ENCODE assay signal across 11 mouse cellular contexts in the genomic region with DNA sequence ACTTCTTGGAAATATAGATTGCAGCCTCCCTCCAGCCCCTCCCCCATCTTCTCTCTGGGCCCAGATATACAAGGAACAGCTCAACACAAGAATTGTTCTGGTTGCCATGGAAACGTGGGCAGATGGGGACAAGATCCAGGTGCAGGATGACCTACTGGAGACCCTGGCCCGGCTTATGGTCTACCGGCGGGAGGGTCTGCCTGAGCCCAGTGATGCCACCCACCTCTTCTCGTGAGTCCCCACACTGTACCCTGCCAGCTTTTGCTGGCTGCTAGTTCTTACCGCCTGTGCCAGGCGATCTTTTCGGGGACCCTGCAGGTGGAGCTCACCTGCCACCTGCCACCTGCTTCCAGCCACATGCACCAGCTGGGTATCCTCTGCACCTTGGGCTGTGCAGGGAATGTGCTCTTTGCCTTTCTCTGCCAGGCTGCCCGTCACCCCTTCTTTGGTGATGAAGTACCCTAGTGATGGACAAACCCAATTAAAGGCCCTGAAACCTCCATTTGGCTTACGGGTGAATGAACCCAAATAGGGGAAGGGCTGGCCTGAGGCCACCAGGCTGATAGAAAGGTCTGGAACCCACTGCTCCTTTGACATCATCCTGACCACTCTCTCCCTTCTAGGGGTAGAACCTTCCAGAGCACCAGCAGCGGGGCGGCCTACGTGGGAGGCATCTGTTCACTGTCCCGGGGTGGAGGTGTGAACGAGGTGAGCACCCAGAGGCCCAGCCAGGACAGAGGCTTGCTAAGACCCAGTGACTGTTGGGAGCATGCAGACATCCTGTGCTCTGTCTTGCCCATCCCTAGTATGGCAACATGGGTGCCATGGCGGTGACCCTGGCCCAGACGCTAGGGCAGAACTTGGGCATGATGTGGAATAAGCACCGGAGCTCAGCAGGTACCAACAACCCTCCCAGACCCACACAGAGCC. TPM values are rescaled to one million over a fixed set of nuclear protein-coding genes. Genes with fewer than 3 reads are reported as not detected.
A peak's percentile ranks its signal among the peaks of the same experiment; 100 is the strongest.
DNase-seq lines count a peak whose midpoint lies in the region; ATAC-seq lines count a peak whose summit lies in the region.
"Had no signal": no experiment of that assay in that cellular context is flagged by ENCODE, and none has a peak within 500 bp of the region (broad histone marks: within the 10 kb centered on the region; RNA-seq: fewer than 3 reads in every experiment).

No protein-coding gene starts in this region.

- peaks cover 21% of the 10 kb centered on the region for H3K36me3 ChIP-seq in forebrain, embryonic 10.5 days (replicated peaks)
- no peaks in the 10 kb centered on the region; the same call in 1 of the 2 replicates for H3K36me3 ChIP-seq in forebrain, embryonic 11.5 days (ENCODE audit: control insufficient read depth, insufficient read depth, low read length)
- H3K36me3 ChIP-seq in hindbrain, embryonic 13.5 days, result peaks cover 19% of the 10 kb centered on the region
- peaks cover 12% of the 10 kb centered on the region for H3K36me3 ChIP-seq in midbrain, embryonic 16.5 days (ENCODE audit: control insufficient read depth, insufficient read depth, low read length)
- H3K36me3 ChIP-seq: stomach, embryonic 15.5 days had no signal

- peak; percentile 53 for DNase-seq in forebrain, embryonic 10.5 days (ENCODE audit: extremely low spot score, low spot score)
- DNase-seq in forebrain, embryonic 11.5 days (ENCODE audit: low spot score), result no peak
- DNase-seq in embryo, embryonic 11 days, result peak; percentile 71
- no peak for DNase-seq in kidney, adult 11 months
- no peak for DNase-seq in left cerebral cortex, adult 18-20 months (ENCODE audit: low spot score in 2 of 2)
- DNase-seq in urinary bladder, adult 2 months (ENCODE audit: low spot score), result no peak

- H3K9me3 ChIP-seq in forebrain, embryonic 10.5 days, result no peaks in the 10 kb centered on the region
- H3K9me3 ChIP-seq in forebrain, embryonic 11.5 days (ENCODE audit: control insufficient read depth, low read length), result no peaks in the 10 kb centered on the region
- no peaks in the 10 kb centered on the region for H3K9me3 ChIP-seq in hindbrain, embryonic 13.5 days
- no peaks in the 10 kb centered on the region for H3K9me3 ChIP-seq in midbrain, embryonic 16.5 days (replicated peaks; ENCODE audit: control insufficient read depth, low read length, poor library complexity, severe bottlenecking)
- H3K9me3 ChIP-seq: embryonic facial prominence, embryonic 15.5 days; stomach, embryonic 15.5 days had no signal

- H3K4me2 ChIP-seq in forebrain, embryonic 11.5 days (ENCODE audit: low read depth, low read length, severe bottlenecking), result no peak overlapping the region
- H3K4me2 ChIP-seq in hindbrain, embryonic 13.5 days, result 0 out of 2 replicates have a peak overlapping the region, but pooled peaks have one; percentile 8
- no peak overlapping the region for H3K4me2 ChIP-seq in midbrain, embryonic 16.5 days (ENCODE audit: low read length)

- H3K4me3 ChIP-seq in forebrain, embryonic 10.5 days, result peak overlapping the region; percentile 22
- no peak overlapping the region for H3K4me3 ChIP-seq in forebrain, embryonic 11.5 days (ENCODE audit: low read depth, low read length)
- H3K4me3 ChIP-seq in hindbrain, embryonic 13.5 days, result no peak overlapping the region
- H3K4me3 ChIP-seq in midbrain, embryonic 16.5 days (ENCODE audit: low read depth, low read length), result no peak overlapping the region

- H3K27ac ChIP-seq in forebrain, embryonic 10.5 days, result peak overlapping the region; percentile 91
- H3K27ac ChIP-seq in forebrain, embryonic 11.5 days (ENCODE audit: low read depth, low read length), result no peak overlapping the region; the same call in 1 of the 2 replicates
- peak overlapping the region; percentile 96 for H3K27ac ChIP-seq in hindbrain, embryonic 13.5 days
- peak overlapping the region; percentile 94 for H3K27ac ChIP-seq in midbrain, embryonic 16.5 days (ENCODE audit: low read length)

- H3K9ac ChIP-seq in forebrain, embryonic 11.5 days (ENCODE audit: low read length), result no peak overlapping the region
- peak overlapping the region; percentile 46; the same call in 1 of the 2 replicates for H3K9ac ChIP-seq in hindbrain, embryonic 13.5 days
- 0 out of 2 replicates have a peak overlapping the region, but pooled peaks have one; percentile 41 for H3K9ac ChIP-seq in midbrain, embryonic 16.5 days (ENCODE audit: low read depth, low read length)

- 64% methylated on average over 18 of the region's 18 CpGs for WGBS in forebrain, embryonic 10.5 days
- WGBS in forebrain, embryonic 11.5 days, result 59% methylated on average over 18 of the region's 18 CpGs
- 57% methylated on average over 18 of the region's 18 CpGs for WGBS in hindbrain, embryonic 13.5 days
- 59% methylated on average over 18 of the region's 18 CpGs for WGBS in midbrain, embryonic 16.5 days

- no peak for ATAC-seq in forebrain, embryonic 11.5 days (replicated peaks; ENCODE audit: low FRiP score)
- ATAC-seq in hindbrain, embryonic 13.5 days (ENCODE audit: low FRiP score), result no peak
- ATAC-seq in midbrain, embryonic 16.5 days, result no peak

- peaks cover 76% of the 10 kb centered on the region for H3K4me1 ChIP-seq in forebrain, embryonic 10.5 days
- H3K4me1 ChIP-seq in forebrain, embryonic 11.5 days (replicated peaks; ENCODE audit: control insufficient read depth, insufficient read depth, low read length), result peaks cover 33% of the 10 kb centered on the region; the same call in 1 of the 2 replicates
- peaks cover 74% of the 10 kb centered on the region for H3K4me1 ChIP-seq in hindbrain, embryonic 13.5 days (replicated peaks)
- H3K4me1 ChIP-seq in midbrain, embryonic 16.5 days (ENCODE audit: control insufficient read depth, insufficient read depth, low read length), result peaks cover 38% of the 10 kb centered on the region

- H3K27me3 ChIP-seq in forebrain, embryonic 10.5 days (ENCODE audit: poor library complexity, severe bottlenecking), result peaks cover 58% of the 10 kb centered on the region
- no peaks in the 10 kb centered on the region; the same call in 1 of the 2 replicates for H3K27me3 ChIP-seq in forebrain, embryonic 11.5 days (ENCODE audit: control insufficient read depth, insufficient read depth, low read length)
- no peaks in the 10 kb centered on the region for H3K27me3 ChIP-seq in hindbrain, embryonic 13.5 days
- H3K27me3 ChIP-seq in midbrain, embryonic 16.5 days (ENCODE audit: control insufficient read depth, insufficient read depth, low read depth, low read length), result no peaks in the 10 kb centered on the region
- H3K27me3 ChIP-seq: embryonic facial prominence, embryonic 15.5 days had no signal

RNA-seq across cellular contexts. Expression of gene Adam11, which starts 11.8 kb away (rescaled TPM):
- polyA plus RNA-seq in forebrain, embryonic 10.5 days (2016; fragmentation: Nextera tagmentation; extraction: Ambion mirVana), result 11.7 and 13.2 TPM in 2 replicates
- 11.7 and 14.0 TPM in 2 replicates for polyA plus RNA-seq in forebrain, embryonic 11.5 days (2014; fragmentation: Nextera tagmentation; extraction: Ambion mirVana)
- polyA plus RNA-seq in hindbrain, embryonic 13.5 days (2015; fragmentation: Nextera tagmentation; extraction: Ambion mirVana), result 27.6 and 35.7 TPM in 2 replicates
- 32.2 and 34.9 TPM in 2 replicates for polyA plus RNA-seq in midbrain, embryonic 16.5 days (2015; fragmentation: Nextera tagmentation; extraction: Ambion mirVana)
- 100 to 1,000 TPM; 125 to 129 TPM for total RNA-seq in left cerebral cortex, adult 18-20 months (2021)
- 7.5 and 8.5 TPM in 2 replicates for polyA plus RNA-seq in urinary bladder, adult 2 months (2012; rRNA removed)

RNA-seq across cellular contexts. Expression of gene Gjc1, which starts 46.5 kb away (rescaled TPM):
- polyA plus RNA-seq in forebrain, embryonic 10.5 days (2016; fragmentation: Nextera tagmentation; extraction: Ambion mirVana), result 86.0 and 87.4 TPM in 2 replicates
- 95.7 and 96.1 TPM in 2 replicates for polyA plus RNA-seq in forebrain, embryonic 11.5 days (2014; fragmentation: Nextera tagmentation; extraction: Ambion mirVana)
- polyA plus RNA-seq in hindbrain, embryonic 13.5 days (2015; fragmentation: Nextera tagmentation; extraction: Ambion mirVana), result 43.8 and 44.8 TPM in 2 replicates
- 25.8 and 28.2 TPM in 2 replicates for polyA plus RNA-seq in midbrain, embryonic 16.5 days (2015; fragmentation: Nextera tagmentation; extraction: Ambion mirVana)
- total RNA-seq in left cerebral cortex, adult 18-20 months (2021), result 1 to 10 TPM; 3.2 to 4.8 TPM
- 31.1 and 31.3 TPM in 2 replicates for polyA plus RNA-seq in urinary bladder, adult 2 months (2012; rRNA removed)
- total RNA-seq: megakaryocyte-erythroid progenitor cell, adult 5-6 weeks had no signal

Comparison
In these comparisons a context has a peak if more than half of its experiments do, and no peak if none do; other contexts are left out.
1. DNase-seq: peak in forebrain, embryonic 10.5 days (single experiment) and embryo, embryonic 11 days (single experiment); none in forebrain, embryonic 11.5 days (single experiment), kidney, adult 11 months (single experiment), left cerebral cortex, adult 18-20 months (0 of 2) and urinary bladder, adult 2 months (single experiment).